Mouse (Mus musculus): ENCODE measurements around the gene Wdfy2. TPM values are rescaled to one million over a fixed set of nuclear protein-coding genes. Genes with fewer than 3 reads are reported as not detected.
A peak's percentile ranks its signal among the peaks of the same experiment; 100 is the strongest.

Wdfy2 gene
- polyA plus RNA-seq, 1 experiment from 2014 or later, result 3.7 TPM

- Histone ChIP-seq H3K4me1 (peaks cover 32% of the 10 kb centered on the region), H3K27ac (replicated peaks) (no peak overlapping the region), H3K9me3 (peaks cover under 1% of the 10 kb centered on the region; the same call in 1 of the 2 replicates), H3K4me2 (no peak overlapping the region), H3K4me3 (no peak overlapping the region), H3K36me3 (peaks cover 13% of the 10 kb centered on the region), H3K27me3 (replicated peaks) (no peaks in the 10 kb centered on the region), H3K9ac (no peak overlapping the region)
- WGBS, result 75% methylated on average over 2 of the region's 2 CpGs
- ATAC-seq (ENCODE audit: extremely low read depth, insufficient number of reproducible peaks, low FRiP score, low TSS enrichment), result no peak
These were observed 27.9 kb downstream of the Wdfy2 start for GRCm38 (mm10) chr14:62865405-62865804.

- Histone ChIP-seq H3K27me3 (replicated peaks) (no peaks in the 10 kb centered on the region), H3K4me2 (no peak overlapping the region), H3K36me3 (peaks cover 7% of the 10 kb centered on the region), H3K4me3 (no peak overlapping the region), H3K9me3 (peaks cover 6% of the 10 kb centered on the region), H3K27ac (replicated peaks) (no peak overlapping the region), H3K9ac (no peak overlapping the region), H3K4me1 (peaks cover 37% of the 10 kb centered on the region)
- WGBS, result 74% methylated on average over 5 of the region's 5 CpGs
- no peak for ATAC-seq (ENCODE audit: extremely low read depth, insufficient number of reproducible peaks, low FRiP score, low TSS enrichment)
These were observed 29.6 kb downstream of the Wdfy2 start for GRCm38 (mm10) chr14:62867069-62867468.

- ATAC-seq (ENCODE audit: extremely low read depth, insufficient number of reproducible peaks, low FRiP score, low TSS enrichment), result no peak
- H3K9ac ChIP-seq, result no peak overlapping the region
- peaks cover 7% of the 10 kb centered on the region for H3K36me3 ChIP-seq
- no peak overlapping the region for H3K4me2 ChIP-seq
- H3K27me3 ChIP-seq (replicated peaks), result no peaks in the 10 kb centered on the region
- H3K27ac ChIP-seq (replicated peaks), result no peak overlapping the region
- peaks cover 37% of the 10 kb centered on the region for H3K4me1 ChIP-seq
- 70% methylated on average over 1 of the region's 1 CpGs for WGBS
- H3K9me3 ChIP-seq, result peaks cover 6% of the 10 kb centered on the region
- H3K4me3 ChIP-seq, result no peak overlapping the region
These were observed 30.1 kb downstream of the Wdfy2 start for GRCm38 (mm10) chr14:62867576-62867975.

- peaks cover 6% of the 10 kb centered on the region for H3K9me3 ChIP-seq
- H3K9ac ChIP-seq, result no peak overlapping the region
- ATAC-seq (ENCODE audit: extremely low read depth, insufficient number of reproducible peaks, low FRiP score, low TSS enrichment), result no peak
- no peak overlapping the region; the same call in 1 of the 2 replicates for H3K27ac ChIP-seq (replicated peaks)
- WGBS, result 42% methylated on average over 3 of the region's 3 CpGs
- H3K4me1 ChIP-seq, result peaks cover 37% of the 10 kb centered on the region
- H3K36me3 ChIP-seq, result peaks cover 7% of the 10 kb centered on the region
- H3K4me3 ChIP-seq, result no peak overlapping the region
- no peak overlapping the region for H3K4me2 ChIP-seq
- H3K27me3 ChIP-seq (replicated peaks), result no peaks in the 10 kb centered on the region
These were observed 30.8 kb downstream of the Wdfy2 start for GRCm38 (mm10) chr14:62868254-62868653.

GRCm38 (mm10) chr14:62870238-62870638 is 32.8 kb downstream of the Wdfy2 start:
- Histone ChIP-seq H3K36me3 (peaks cover 7% of the 10 kb centered on the region), H3K9ac (no peak overlapping the region), H3K4me3 (no peak overlapping the region), H3K4me1 (peaks cover 24% of the 10 kb centered on the region), H3K9me3 (peaks cover 6% of the 10 kb centered on the region), H3K4me2 (no peak overlapping the region), H3K27me3 (replicated peaks) (no peaks in the 10 kb centered on the region), H3K27ac (replicated peaks) (no peak overlapping the region)
- ATAC-seq (ENCODE audit: extremely low read depth, insufficient number of reproducible peaks, low FRiP score, low TSS enrichment), result no peak
- 93% methylated on average over 7 of the region's 7 CpGs for WGBS

GRCm38 (mm10) chr14:62871431-62871830 is 34.0 kb downstream of the Wdfy2 start:
- peaks cover 7% of the 10 kb centered on the region for H3K36me3 ChIP-seq
- H3K4me2 ChIP-seq, result no peak overlapping the region
- peak overlapping the region; percentile 6; the same call in 1 of the 2 replicates for H3K27ac ChIP-seq (replicated peaks)
- ATAC-seq (ENCODE audit: extremely low read depth, insufficient number of reproducible peaks, low FRiP score, low TSS enrichment), result no peak
- no peak overlapping the region for H3K4me3 ChIP-seq
- WGBS, result 65% methylated on average over 5 of the region's 5 CpGs
- H3K4me1 ChIP-seq, result peaks cover 28% of the 10 kb centered on the region
- H3K27me3 ChIP-seq (replicated peaks), result no peaks in the 10 kb centered on the region
- peaks cover 6% of the 10 kb centered on the region for H3K9me3 ChIP-seq
- H3K9ac ChIP-seq, result no peak overlapping the region

- 44% methylated on average over 2 of the region's 2 CpGs for WGBS
- Histone ChIP-seq H3K36me3 (peaks cover 7% of the 10 kb centered on the region), H3K9ac (no peak overlapping the region), H3K4me2 (no peak overlapping the region), H3K4me3 (no peak overlapping the region), H3K27me3 (replicated peaks) (no peaks in the 10 kb centered on the region), H3K9me3 (peaks cover 6% of the 10 kb centered on the region), H3K27ac (replicated peaks) (peak overlapping the region; percentile 6; the same call in 1 of the 2 replicates), H3K4me1 (peaks cover 32% of the 10 kb centered on the region)
- no peak for ATAC-seq (ENCODE audit: extremely low read depth, insufficient number of reproducible peaks, low FRiP score, low TSS enrichment)
These were observed 34.5 kb downstream of the Wdfy2 start for GRCm38 (mm10) chr14:62871932-62872331.

- peaks cover 6% of the 10 kb centered on the region for H3K9me3 ChIP-seq
- H3K4me1 ChIP-seq, result peaks cover 35% of the 10 kb centered on the region
- no peak overlapping the region for H3K4me2 ChIP-seq
- no peak overlapping the region for H3K4me3 ChIP-seq
- no peak overlapping the region for H3K9ac ChIP-seq
- WGBS, result 65% methylated on average over 4 of the region's 4 CpGs
- no peaks in the 10 kb centered on the region for H3K27me3 ChIP-seq (replicated peaks)
- no peak for ATAC-seq (ENCODE audit: extremely low read depth, insufficient number of reproducible peaks, low FRiP score, low TSS enrichment)
- H3K27ac ChIP-seq (replicated peaks), result no peak overlapping the region
- H3K36me3 ChIP-seq, result peaks cover 7% of the 10 kb centered on the region
These were observed 36.3 kb downstream of the Wdfy2 start for GRCm38 (mm10) chr14:62873820-62874219.

- Histone ChIP-seq H3K36me3 (peaks cover 7% of the 10 kb centered on the region), H3K9me3 (peaks cover 6% of the 10 kb centered on the region), H3K4me1 (peaks cover 41% of the 10 kb centered on the region), H3K27me3 (replicated peaks) (no peaks in the 10 kb centered on the region), H3K4me2 (no peak overlapping the region), H3K27ac (replicated peaks) (no peak overlapping the region), H3K4me3 (no peak overlapping the region), H3K9ac (no peak overlapping the region)
- ATAC-seq (ENCODE audit: extremely low read depth, insufficient number of reproducible peaks, low FRiP score, low TSS enrichment), result no peak
- WGBS, result 88% methylated on average over 8 of the region's 8 CpGs
These were observed 36.9 kb downstream of the Wdfy2 start for GRCm38 (mm10) chr14:62874348-62874747.

- 13% methylated on average over 6 of the region's 6 CpGs for WGBS
- peaks cover 53% of the 10 kb centered on the region for H3K4me1 ChIP-seq
- H3K9ac ChIP-seq, result 0 out of 2 replicates have a peak overlapping the region, but pooled peaks have one; percentile 42
- H3K27ac ChIP-seq (replicated peaks), result peak overlapping the region; percentile 73
- H3K9me3 ChIP-seq, result no peaks in the 10 kb centered on the region
- ATAC-seq (ENCODE audit: extremely low read depth, insufficient number of reproducible peaks, low FRiP score, low TSS enrichment), result peak; percentile 70
- H3K27me3 ChIP-seq (replicated peaks), result no peaks in the 10 kb centered on the region
- H3K36me3 ChIP-seq, result no peaks in the 10 kb centered on the region
- H3K4me2 ChIP-seq, result peak overlapping the region; percentile 57
- H3K4me3 ChIP-seq, result no peak overlapping the region
These were observed 40.6 kb downstream of the Wdfy2 start for GRCm38 (mm10) chr14:62878076-62878475.

GRCm38 (mm10) chr14:62878634-62879430 is 41.4 kb downstream of the Wdfy2 start:
- H3K9me3 ChIP-seq, result no peaks in the 10 kb centered on the region
- no peaks in the 10 kb centered on the region for H3K36me3 ChIP-seq
- no peak overlapping the region for H3K4me3 ChIP-seq
- H3K4me1 ChIP-seq, result peaks cover 53% of the 10 kb centered on the region
- H3K27me3 ChIP-seq (replicated peaks), result no peaks in the 10 kb centered on the region
- H3K4me2 ChIP-seq, result peak overlapping the region; percentile 57
- ATAC-seq (ENCODE audit: extremely low read depth, insufficient number of reproducible peaks, low FRiP score, low TSS enrichment), result no peak
- peak overlapping the region; percentile 52; the same call in 1 of the 2 replicates for H3K9ac ChIP-seq
- 51% methylated on average over 7 of the region's 7 CpGs for WGBS
- H3K27ac ChIP-seq (replicated peaks), result peak overlapping the region; percentile 73

- Histone ChIP-seq H3K36me3 (no peaks in the 10 kb centered on the region), H3K9me3 (no peaks in the 10 kb centered on the region), H3K4me1 (peaks cover 59% of the 10 kb centered on the region), H3K27me3 (replicated peaks) (no peaks in the 10 kb centered on the region), H3K9ac (no peak overlapping the region), H3K27ac (replicated peaks) (peak overlapping the region; percentile 48; the same call in 1 of the 2 replicates), H3K4me3 (no peak overlapping the region), H3K4me2 (no peak overlapping the region; the same call in 1 of the 2 replicates)
- ATAC-seq (ENCODE audit: extremely low read depth, insufficient number of reproducible peaks, low FRiP score, low TSS enrichment), result no peak
- 18% methylated on average over 5 of the region's 5 CpGs for WGBS
These were observed 42.0 kb downstream of the Wdfy2 start for GRCm38 (mm10) chr14:62879497-62879896.
